Mouse (Mus musculus): ENCODE data around the gene Ccnq. TPM values are rescaled to one million over a fixed set of nuclear protein-coding genes. Genes with fewer than 3 reads are reported as not detected.

Ccnq gene
- total and polyA plus RNA-seq, 2 experiments from 2014 or later: 30.7 to 33.1 TPM

DNA sequence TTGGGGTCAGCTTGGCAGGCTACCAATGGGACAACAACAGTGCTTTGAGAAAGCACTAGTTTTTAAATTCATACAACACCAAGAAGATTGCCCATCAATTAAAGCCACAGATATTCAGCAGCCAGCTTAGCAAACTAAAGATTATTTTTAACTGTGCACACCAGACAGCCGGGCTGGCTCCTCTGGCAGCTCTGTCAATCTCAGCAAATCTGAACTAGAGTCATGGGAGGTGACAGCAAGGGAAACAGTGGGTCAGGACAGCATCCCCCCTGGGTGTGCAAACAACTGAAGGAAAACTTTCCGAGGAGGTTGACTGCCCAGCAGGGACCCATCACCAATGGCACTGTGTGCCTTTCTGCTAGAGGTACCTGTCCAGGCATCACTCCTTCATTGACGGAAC, 9.1 kb downstream of the Ccnq start:
- Histone ChIP-seq H3K4me3 (ENCODE audit: low read depth, low read length) (no peak overlapping the region), H3K27ac (ENCODE audit: low read depth, low read length) (no peak overlapping the region), H3K27me3 (ENCODE audit: insufficient read depth, low read length) (no peaks in the 10 kb centered on the region), H3K9me3 (ENCODE audit: low read length) (no peaks in the 10 kb centered on the region), H3K9ac (no peak overlapping the region), H3K36me3 (ENCODE audit: insufficient read depth) (no peaks in the 10 kb centered on the region), H3K4me1 (ENCODE audit: insufficient read depth) (no peaks in the 10 kb centered on the region), H3K4me2 (ENCODE audit: low read depth) (no peak overlapping the region)
- DNase-seq (no peak), ATAC-seq (no peak)
- 41% methylated on average over 3 of the region's 3 CpGs for WGBS
- TF ChIP-seq CTCF (IDR thresholded peaks at IDR 0.05; ENCODE audit: low read depth): no peak

DNA sequence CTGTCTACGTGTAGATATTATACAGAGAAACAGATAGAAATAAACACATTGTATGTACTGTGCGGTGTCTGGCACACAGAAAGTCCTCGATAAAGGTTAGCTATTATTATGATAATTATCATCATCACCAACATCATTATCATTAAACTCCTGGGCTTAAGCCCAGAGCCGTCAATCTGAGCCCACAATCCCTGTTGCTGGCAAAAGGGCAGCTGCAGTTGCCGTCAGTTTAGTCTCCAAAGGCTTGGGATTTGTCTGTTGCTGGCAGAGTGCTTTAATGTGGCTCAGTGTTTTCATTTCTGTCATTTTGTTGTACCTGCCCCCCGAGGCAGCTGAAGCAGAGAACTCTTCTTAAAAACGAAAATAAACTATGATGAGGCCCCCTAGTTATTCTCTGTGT, 9.6 kb downstream of the Ccnq start:
- peak; percentile 63 for DNase-seq
- Histone ChIP-seq H3K27me3 (ENCODE audit: insufficient read depth, low read length) (no peaks in the 10 kb centered on the region), H3K27ac (ENCODE audit: low read depth, low read length) (no peak overlapping the region), H3K4me3 (ENCODE audit: low read depth, low read length) (no peak overlapping the region), H3K9ac (no peak overlapping the region), H3K4me1 (ENCODE audit: insufficient read depth) (no peaks in the 10 kb centered on the region), H3K9me3 (ENCODE audit: low read length) (no peaks in the 10 kb centered on the region), H3K36me3 (ENCODE audit: insufficient read depth) (no peaks in the 10 kb centered on the region), H3K4me2 (ENCODE audit: low read depth) (no peak overlapping the region)
- 11% methylated on average over 7 of the region's 7 CpGs for WGBS
- TF ChIP-seq CTCF (IDR thresholded peaks at IDR 0.05; ENCODE audit: low read depth): no peak
- ATAC-seq: peak; percentile 55; the same call in 1 of the 2 replicates

DNA sequence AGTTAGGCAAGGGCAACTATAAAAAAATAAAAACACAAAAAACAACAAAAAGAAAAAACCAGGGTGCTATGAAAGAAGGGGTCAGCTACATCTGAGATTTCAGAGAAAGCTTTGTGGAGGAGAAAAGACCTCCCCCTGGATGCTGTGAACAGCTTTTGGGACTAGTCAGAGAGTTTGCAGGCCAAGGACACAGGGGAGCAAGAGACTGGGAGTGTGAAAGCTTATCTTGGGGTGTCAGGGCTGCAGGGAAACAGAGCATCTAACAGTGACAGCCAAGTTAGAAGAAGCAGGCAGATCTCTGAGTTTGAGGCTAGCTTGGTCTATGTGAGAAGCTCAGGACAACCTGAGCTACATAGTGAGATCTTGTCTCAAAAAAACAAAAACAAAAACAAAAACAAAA, 12.2 kb downstream of the Ccnq start:
- H3K9ac ChIP-seq: no peak overlapping the region
- TF ChIP-seq CTCF (IDR thresholded peaks at IDR 0.05; ENCODE audit: low read depth): no peak

DNA sequence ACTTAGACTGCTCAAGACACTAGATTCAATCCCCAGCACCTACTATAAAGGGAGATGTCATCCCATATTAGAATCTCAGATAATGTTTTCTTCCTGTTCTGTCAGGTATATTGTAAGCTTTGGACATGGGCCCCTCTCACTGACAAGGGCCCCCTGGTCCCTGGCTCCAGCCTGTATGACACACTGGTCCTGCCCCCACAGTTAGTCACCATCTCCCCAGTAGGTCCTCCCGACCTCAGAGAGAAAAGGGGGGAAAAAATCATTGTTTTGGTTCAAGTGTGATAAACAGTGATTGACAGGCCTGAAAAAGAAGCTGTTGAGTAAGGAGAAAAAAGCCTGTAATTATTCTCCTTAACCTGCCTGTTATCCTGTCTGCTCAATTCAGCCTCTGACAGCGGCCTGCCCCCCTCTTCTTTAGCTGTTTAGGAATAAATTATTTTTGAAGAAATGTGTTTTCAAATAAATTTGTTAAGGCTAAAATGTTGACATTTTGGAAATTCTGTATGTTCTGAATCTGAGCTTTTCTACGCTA, 14.6 kb downstream of the Ccnq start:
- peak; percentile 45; the same call in 1 of the 2 replicates for ATAC-seq
- Histone ChIP-seq H3K4me1 (ENCODE audit: insufficient read depth) (no peaks in the 10 kb centered on the region), H3K36me3 (ENCODE audit: insufficient read depth) (no peaks in the 10 kb centered on the region), H3K9ac (no peak overlapping the region), H3K27me3 (ENCODE audit: insufficient read depth, low read length) (no peaks in the 10 kb centered on the region), H3K4me3 (ENCODE audit: low read depth, low read length) (no peak overlapping the region), H3K4me2 (ENCODE audit: low read depth) (no peak overlapping the region), H3K9me3 (ENCODE audit: low read length) (no peaks in the 10 kb centered on the region), H3K27ac (ENCODE audit: low read depth, low read length) (no peak overlapping the region)
- no peak for TF ChIP-seq CTCF (IDR thresholded peaks at IDR 0.05; ENCODE audit: low read depth)
- WGBS: 27% methylated on average over 3 of the region's 3 CpGs
- no peak for DNase-seq

More for the DNA sequence above, 12.2 kb downstream of the Ccnq start:
- Histone ChIP-seq H3K27ac (ENCODE audit: low read depth, low read length) (no peak overlapping the region), H3K4me3 (ENCODE audit: low read depth, low read length) (no peak overlapping the region), H3K36me3 (ENCODE audit: insufficient read depth) (no peaks in the 10 kb centered on the region), H3K27me3 (ENCODE audit: insufficient read depth, low read length) (no peaks in the 10 kb centered on the region), H3K4me2 (ENCODE audit: low read depth) (no peak overlapping the region), H3K9me3 (ENCODE audit: low read length) (no peaks in the 10 kb centered on the region), H3K4me1 (ENCODE audit: insufficient read depth) (no peaks in the 10 kb centered on the region)
- ATAC-seq (no peak), DNase-seq (no peak)

DNA sequence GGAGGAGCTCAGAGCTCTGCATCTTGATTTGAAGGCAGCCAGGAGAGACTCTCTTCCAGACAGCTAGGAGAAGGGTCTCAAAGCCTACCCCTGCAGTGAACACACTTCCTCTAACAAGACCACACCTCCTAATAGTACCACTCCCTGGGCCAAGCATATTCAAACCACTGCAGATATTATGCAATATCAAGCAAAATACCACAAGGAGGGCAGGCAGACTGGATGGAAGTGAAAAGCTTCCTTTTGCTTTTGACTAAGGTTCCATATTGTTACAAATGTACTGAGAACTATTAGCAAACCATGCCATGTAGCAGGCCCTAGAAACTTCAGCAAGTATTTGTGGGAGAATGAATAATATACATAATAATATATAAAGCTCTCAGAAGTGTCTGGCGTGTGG, 16.4 kb downstream of the Ccnq start:
- no peak for TF ChIP-seq CTCF (IDR thresholded peaks at IDR 0.05; ENCODE audit: low read depth)
- DNase-seq: no peak
- ATAC-seq: no peak
- H3K27me3 ChIP-seq (ENCODE audit: insufficient read depth, low read length): no peaks in the 10 kb centered on the region
- H3K36me3 ChIP-seq (ENCODE audit: insufficient read depth): no peaks in the 10 kb centered on the region
- no peak overlapping the region for H3K4me2 ChIP-seq (ENCODE audit: low read depth)
- 96% methylated on average over 1 of the region's 1 CpGs for WGBS
- H3K27ac ChIP-seq (ENCODE audit: low read depth, low read length): no peak overlapping the region
- H3K9ac ChIP-seq: no peak overlapping the region
- H3K4me1 ChIP-seq (ENCODE audit: insufficient read depth): no peaks in the 10 kb centered on the region
- no peak overlapping the region for H3K4me3 ChIP-seq (ENCODE audit: low read depth, low read length)
- H3K9me3 ChIP-seq (ENCODE audit: low read length): no peaks in the 10 kb centered on the region

DNA sequence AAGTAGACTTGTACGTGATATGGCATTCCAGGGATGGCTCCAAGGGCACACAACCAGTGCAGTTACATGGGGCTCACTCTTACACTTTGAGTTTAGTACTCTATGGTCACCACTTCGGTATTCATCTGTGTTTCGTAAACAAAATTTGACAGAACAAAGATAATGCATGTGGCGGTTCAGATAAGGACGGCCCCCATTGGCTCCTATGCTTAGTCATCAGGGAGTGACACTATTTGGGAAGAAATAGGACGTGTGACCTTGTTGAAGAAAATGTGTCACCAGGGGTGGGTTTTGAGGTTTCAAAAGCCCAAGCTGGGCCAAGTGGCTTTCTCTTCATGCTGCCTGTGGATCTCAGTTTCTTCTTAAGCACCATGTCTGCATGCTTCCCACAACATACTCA, 18.9 kb downstream of the Ccnq start:
- Histone ChIP-seq H3K4me2 (ENCODE audit: low read depth) (no peak overlapping the region), H3K27ac (ENCODE audit: low read depth, low read length) (no peak overlapping the region), H3K9ac (no peak overlapping the region), H3K27me3 (ENCODE audit: insufficient read depth, low read length) (no peaks in the 10 kb centered on the region), H3K36me3 (ENCODE audit: insufficient read depth) (no peaks in the 10 kb centered on the region), H3K9me3 (ENCODE audit: low read length) (no peaks in the 10 kb centered on the region), H3K4me1 (ENCODE audit: insufficient read depth) (no peaks in the 10 kb centered on the region), H3K4me3 (ENCODE audit: low read depth, low read length) (no peak overlapping the region)
- 90% methylated on average over 6 of the region's 6 CpGs for WGBS
- DNase-seq (no peak), ATAC-seq (no peak)
- TF ChIP-seq CTCF (IDR thresholded peaks at IDR 0.05; ENCODE audit: low read depth): no peak

DNA sequence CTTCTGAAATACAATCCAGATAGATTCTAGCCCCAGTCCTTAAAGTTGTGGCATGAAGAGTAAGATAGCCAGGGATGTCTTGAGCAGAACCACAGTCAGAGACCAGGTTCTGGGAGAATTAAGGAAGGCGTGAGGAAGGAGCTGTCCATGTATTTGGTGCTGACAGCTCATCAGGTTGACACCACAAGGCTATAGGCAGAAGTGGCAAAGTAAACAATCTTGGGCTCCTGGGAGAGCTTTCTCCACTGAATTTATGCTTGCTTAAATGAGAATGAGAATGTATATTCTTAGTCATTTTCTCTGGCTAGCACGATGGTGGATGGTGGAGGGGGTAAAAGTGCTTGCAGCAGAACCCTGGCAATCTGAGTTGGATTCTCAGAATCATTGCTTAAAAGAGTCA, 20.6 kb downstream of the Ccnq start:
- no peaks in the 10 kb centered on the region for H3K9me3 ChIP-seq (ENCODE audit: low read length)
- H3K4me3 ChIP-seq (ENCODE audit: low read depth, low read length): no peak overlapping the region
- no peaks in the 10 kb centered on the region for H3K36me3 ChIP-seq (ENCODE audit: insufficient read depth)
- 23% methylated on average over 2 of the region's 2 CpGs for WGBS
- H3K4me2 ChIP-seq (ENCODE audit: low read depth): no peak overlapping the region
- TF ChIP-seq CTCF (IDR thresholded peaks at IDR 0.05; ENCODE audit: low read depth): no peak
- H3K27ac ChIP-seq (ENCODE audit: low read depth, low read length): no peak overlapping the region
- ATAC-seq (no peak), DNase-seq (no peak)
- no peaks in the 10 kb centered on the region for H3K4me1 ChIP-seq (ENCODE audit: insufficient read depth)
- no peaks in the 10 kb centered on the region for H3K27me3 ChIP-seq (ENCODE audit: insufficient read depth, low read length)
- no peak overlapping the region for H3K9ac ChIP-seq

DNA sequence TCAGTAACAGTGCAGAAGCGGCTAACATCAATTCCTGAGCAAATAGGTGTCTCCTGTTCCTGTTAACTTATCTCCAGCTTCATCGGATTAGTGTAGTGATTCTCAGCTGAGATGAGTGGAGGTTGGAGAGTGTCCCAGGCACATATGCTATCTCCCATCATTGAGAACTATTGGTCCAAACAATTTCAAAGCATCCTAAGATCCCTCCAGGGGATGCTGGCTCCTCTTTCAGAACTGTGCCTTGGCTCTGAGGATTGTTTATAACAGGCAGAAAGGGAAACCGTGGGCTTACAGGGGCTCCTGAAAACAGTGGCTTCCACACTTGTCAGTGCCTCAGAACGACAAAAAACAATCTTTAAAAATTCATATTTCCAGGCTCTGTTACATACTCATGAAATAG, 23.5 kb downstream of the Ccnq start:
- Histone ChIP-seq H3K4me3 (ENCODE audit: low read depth, low read length) (no peak overlapping the region), H3K27ac (ENCODE audit: low read depth, low read length) (no peak overlapping the region), H3K4me1 (ENCODE audit: insufficient read depth) (no peaks in the 10 kb centered on the region), H3K4me2 (ENCODE audit: low read depth) (no peak overlapping the region), H3K27me3 (ENCODE audit: insufficient read depth, low read length) (no peaks in the 10 kb centered on the region), H3K9ac (no peak overlapping the region), H3K9me3 (ENCODE audit: low read length) (no peaks in the 10 kb centered on the region), H3K36me3 (ENCODE audit: insufficient read depth) (no peaks in the 10 kb centered on the region)
- WGBS: 70% methylated on average over 4 of the region's 4 CpGs
- DNase-seq: no peak
- no peak for ATAC-seq
- TF ChIP-seq CTCF (IDR thresholded peaks at IDR 0.05; ENCODE audit: low read depth): no peak

Data from forebrain, postnatal 0 days (tissue).